Mouse (Mus musculus): ENCODE data around the gene Sik3. TPM values are rescaled to one million over a fixed set of nuclear protein-coding genes. Genes with fewer than 3 reads are reported as not detected.
A peak's percentile ranks its signal among the peaks of the same experiment; 100 is the strongest.

Gene Sik3
- polyA plus RNA-seq, 1 experiment from 2014 or later, result 12.0 TPM

- 52% methylated on average over 3 of the region's 3 CpGs for WGBS
- H3K4me2 ChIP-seq (replicated peaks), result no peak overlapping the region
- no peaks in the 10 kb centered on the region for H3K9me3 ChIP-seq
Observed at GRCm38 (mm10) chr9:46004529-46004928, 8.1 kb upstream of the Sik3 start.

GRCm38 (mm10) chr9:46006224-46006623, 6.4 kb upstream of the Sik3 start:
- no peak overlapping the region for H3K4me3 ChIP-seq
- WGBS, result 70% methylated on average over 5 of the region's 5 CpGs

More at GRCm38 (mm10) chr9:46004529-46004928, 8.1 kb upstream of the Sik3 start:
- ATAC-seq (ENCODE audit: insufficient number of reproducible peaks, insufficient read depth, low FRiP score, low TSS enrichment), result no peak
- Histone ChIP-seq H3K27me3 (no peaks in the 10 kb centered on the region), H3K36me3 (no peaks in the 10 kb centered on the region), H3K4me3 (no peak overlapping the region), H3K27ac (no peak overlapping the region), H3K4me1 (no peaks in the 10 kb centered on the region), H3K9ac (no peak overlapping the region)

GRCm38 (mm10) chr9:46008931-46009668, 3.5 kb upstream of the Sik3 start:
- no peak overlapping the region for H3K27ac ChIP-seq
- 73% methylated on average over 6 of the region's 7 CpGs for WGBS

More at GRCm38 (mm10) chr9:46006224-46006623, 6.4 kb upstream of the Sik3 start:
- H3K4me2 ChIP-seq (replicated peaks), result no peak overlapping the region
- no peak overlapping the region for H3K9ac ChIP-seq
- no peaks in the 10 kb centered on the region for H3K4me1 ChIP-seq
- no peak for ATAC-seq (ENCODE audit: insufficient number of reproducible peaks, insufficient read depth, low FRiP score, low TSS enrichment)
- no peaks in the 10 kb centered on the region for H3K9me3 ChIP-seq
- no peaks in the 10 kb centered on the region for H3K36me3 ChIP-seq
- H3K27me3 ChIP-seq, result no peaks in the 10 kb centered on the region
- no peak overlapping the region for H3K27ac ChIP-seq

GRCm38 (mm10) chr9:46009669-46009983, 3.0 kb upstream of the Sik3 start:
- no peaks in the 10 kb centered on the region for H3K27me3 ChIP-seq
- H3K9ac ChIP-seq, result no peak overlapping the region
- no peak for ATAC-seq (ENCODE audit: insufficient number of reproducible peaks, insufficient read depth, low FRiP score, low TSS enrichment)
- no peak overlapping the region for H3K4me2 ChIP-seq (replicated peaks)
- H3K27ac ChIP-seq, result no peak overlapping the region
- H3K36me3 ChIP-seq, result no peaks in the 10 kb centered on the region
- no peak overlapping the region for H3K4me3 ChIP-seq
- peaks cover 14% of the 10 kb centered on the region for H3K4me1 ChIP-seq
- no peaks in the 10 kb centered on the region for H3K9me3 ChIP-seq
- 38% methylated on average over 1 of the region's 1 CpGs for WGBS

More at GRCm38 (mm10) chr9:46008931-46009668, 3.5 kb upstream of the Sik3 start:
- ATAC-seq (ENCODE audit: insufficient number of reproducible peaks, insufficient read depth, low FRiP score, low TSS enrichment), result no peak
- H3K4me3 ChIP-seq, result no peak overlapping the region
- no peaks in the 10 kb centered on the region for H3K27me3 ChIP-seq
- H3K4me2 ChIP-seq (replicated peaks), result no peak overlapping the region
- H3K4me1 ChIP-seq, result peaks cover 9% of the 10 kb centered on the region
- H3K9ac ChIP-seq, result no peak overlapping the region
- no peaks in the 10 kb centered on the region for H3K9me3 ChIP-seq
- H3K36me3 ChIP-seq, result no peaks in the 10 kb centered on the region

- Histone ChIP-seq H3K4me1 (peaks cover 31% of the 10 kb centered on the region), H3K9ac (0 out of 2 replicates have a peak overlapping the region, but pooled peaks have one; percentile 53), H3K4me3 (no peak overlapping the region; the same call in 1 of the 2 replicates), H3K36me3 (no peaks in the 10 kb centered on the region), H3K9me3 (no peaks in the 10 kb centered on the region), H3K27ac (no peak overlapping the region), H3K4me2 (replicated peaks) (peak overlapping the region; percentile 73; the same call in 1 of the 2 replicates), H3K27me3 (no peaks in the 10 kb centered on the region)
- ATAC-seq (ENCODE audit: insufficient number of reproducible peaks, insufficient read depth, low FRiP score, low TSS enrichment), result no peak
- 54% methylated on average over 3 of the region's 3 CpGs for WGBS
Observed at GRCm38 (mm10) chr9:46011094-46011970, 1.3 kb upstream of the Sik3 start.

GRCm38 (mm10) chr9:46013009-46013586, 478 bp downstream of the Sik3 start:
- Histone ChIP-seq H3K27me3 (no peaks in the 10 kb centered on the region), H3K36me3 (no peaks in the 10 kb centered on the region), H3K27ac (peak overlapping the region; percentile 86), H3K4me3 (peak overlapping the region; percentile 95), H3K4me1 (peaks cover 35% of the 10 kb centered on the region), H3K9me3 (no peaks in the 10 kb centered on the region), H3K9ac (peak overlapping the region; percentile 97), H3K4me2 (replicated peaks) (peak overlapping the region; percentile 73)
- WGBS, result under 1% methylated on average over 46 of the region's 46 CpGs
- peak; percentile 74 for ATAC-seq (ENCODE audit: insufficient number of reproducible peaks, insufficient read depth, low FRiP score, low TSS enrichment)

GRCm38 (mm10) chr9:46013616-46014015, 996 bp downstream of the Sik3 start:
- peak overlapping the region; percentile 95 for H3K4me3 ChIP-seq
- H3K4me2 ChIP-seq (replicated peaks), result peak overlapping the region; percentile 73
- no peaks in the 10 kb centered on the region for H3K27me3 ChIP-seq
- 2% methylated on average over 5 of the region's 5 CpGs for WGBS
- H3K4me1 ChIP-seq, result peaks cover 35% of the 10 kb centered on the region
- H3K36me3 ChIP-seq, result peaks cover 4% of the 10 kb centered on the region; the same call in 1 of the 2 replicates
- H3K27ac ChIP-seq, result 0 out of 2 replicates have a peak overlapping the region, but pooled peaks have one; percentile 86
- ATAC-seq (ENCODE audit: insufficient number of reproducible peaks, insufficient read depth, low FRiP score, low TSS enrichment), result no peak
- peak overlapping the region; percentile 97 for H3K9ac ChIP-seq
- H3K9me3 ChIP-seq, result no peaks in the 10 kb centered on the region

- peak overlapping the region; percentile 41; the same call in 1 of the 2 replicates for H3K27ac ChIP-seq
- peak overlapping the region; percentile 73 for H3K4me2 ChIP-seq (replicated peaks)
- 0 out of 2 replicates have a peak overlapping the region, but pooled peaks have one; percentile 15 for H3K9ac ChIP-seq
- peaks cover 35% of the 10 kb centered on the region for H3K4me1 ChIP-seq
- no peaks in the 10 kb centered on the region for H3K27me3 ChIP-seq
- H3K4me3 ChIP-seq, result peak overlapping the region; percentile 95
- peaks cover 7% of the 10 kb centered on the region; the same call in 1 of the 2 replicates for H3K36me3 ChIP-seq
- 3% methylated on average over 10 of the region's 10 CpGs for WGBS
- ATAC-seq (ENCODE audit: insufficient number of reproducible peaks, insufficient read depth, low FRiP score, low TSS enrichment), result no peak
- H3K9me3 ChIP-seq, result no peaks in the 10 kb centered on the region
Observed at GRCm38 (mm10) chr9:46014251-46014681, 1.6 kb downstream of the Sik3 start.

GRCm38 (mm10) chr9:46015081-46015551, 2.5 kb downstream of the Sik3 start:
- no peaks in the 10 kb centered on the region for H3K27me3 ChIP-seq
- H3K36me3 ChIP-seq, result peaks cover 7% of the 10 kb centered on the region; the same call in 1 of the 2 replicates
- H3K9ac ChIP-seq, result no peak overlapping the region
- no peak for ATAC-seq (ENCODE audit: insufficient number of reproducible peaks, insufficient read depth, low FRiP score, low TSS enrichment)
- H3K4me2 ChIP-seq (replicated peaks), result peak overlapping the region; percentile 73
- H3K4me3 ChIP-seq, result peak overlapping the region; percentile 9; the same call in 1 of the 2 replicates
- no peaks in the 10 kb centered on the region for H3K9me3 ChIP-seq
- peak overlapping the region; percentile 50 for H3K27ac ChIP-seq
- peaks cover 35% of the 10 kb centered on the region for H3K4me1 ChIP-seq
- WGBS, result 38% methylated on average over 8 of the region's 8 CpGs

GRCm38 (mm10) chr9:46015831-46016230, 3.2 kb downstream of the Sik3 start:
- H3K36me3 ChIP-seq, result peaks cover 9% of the 10 kb centered on the region
- H3K4me3 ChIP-seq, result no peak overlapping the region
- ATAC-seq (ENCODE audit: insufficient number of reproducible peaks, insufficient read depth, low FRiP score, low TSS enrichment), result no peak
- H3K27ac ChIP-seq, result no peak overlapping the region
- H3K4me1 ChIP-seq, result peaks cover 35% of the 10 kb centered on the region
- H3K9ac ChIP-seq, result no peak overlapping the region
- no peaks in the 10 kb centered on the region for H3K9me3 ChIP-seq
- WGBS, result 29% methylated on average over 9 of the region's 9 CpGs
- peak overlapping the region; percentile 23; the same call in 1 of the 2 replicates for H3K4me2 ChIP-seq (replicated peaks)
- H3K27me3 ChIP-seq, result no peaks in the 10 kb centered on the region

- no peak overlapping the region; the same call in 1 of the 2 replicates for H3K4me2 ChIP-seq (replicated peaks)
- no peak overlapping the region for H3K27ac ChIP-seq
- 63% methylated on average over 4 of the region's 4 CpGs for WGBS
- H3K4me1 ChIP-seq, result peaks cover 35% of the 10 kb centered on the region
- no peaks in the 10 kb centered on the region for H3K9me3 ChIP-seq
- H3K36me3 ChIP-seq, result peaks cover 13% of the 10 kb centered on the region
- no peaks in the 10 kb centered on the region for H3K27me3 ChIP-seq
- no peak for ATAC-seq (ENCODE audit: insufficient number of reproducible peaks, insufficient read depth, low FRiP score, low TSS enrichment)
- no peak overlapping the region for H3K4me3 ChIP-seq
- no peak overlapping the region for H3K9ac ChIP-seq
Observed at GRCm38 (mm10) chr9:46016417-46016816, 3.8 kb downstream of the Sik3 start.
